Mouse (Mus musculus) cerebellum, postnatal 36 days (tissue): ENCODE measurements around the gene Zfyve28.

ENCODE experiments used
- DNase-seq, 2 experiments: peaks; one replicate each; pipeline ENCODE4 v3.0.0; 2021 to 2022; ENCODE audit warnings: mixed read lengths in 2 of 2

Gene Zfyve28

GRCm38 (mm10) chr5:34249132-34249531 lies 39.1 kb downstream of the Zfyve28 start:
- no peak for DNase-seq

GRCm38 (mm10) chr5:34246443-34246842 lies 41.8 kb downstream of the Zfyve28 start:
- DNase-seq: no peak

GRCm38 (mm10) chr5:34243062-34243461 lies 45.2 kb downstream of the Zfyve28 start:
- DNase-seq: no peak

- DNase-seq: no peak
These were observed 45.9 kb downstream of the Zfyve28 start for GRCm38 (mm10) chr5:34242224-34242963.

- DNase-seq: no peak
These were observed 49.8 kb downstream of the Zfyve28 start for GRCm38 (mm10) chr5:34238444-34238843.

GRCm38 (mm10) chr5:34235898-34236420 lies 52.3 kb downstream of the Zfyve28 start:
- no peak for DNase-seq

- no peak for DNase-seq
These were observed 53.2 kb downstream of the Zfyve28 start for GRCm38 (mm10) chr5:34235056-34235455.

- DNase-seq: no peak
These were observed 55.1 kb downstream of the Zfyve28 start for GRCm38 (mm10) chr5:34233221-34233515.

- DNase-seq: no peak
These were observed 55.6 kb downstream of the Zfyve28 start for GRCm38 (mm10) chr5:34232481-34233220.

GRCm38 (mm10) chr5:34231901-34232300 lies 56.3 kb downstream of the Zfyve28 start:
- DNase-seq: no peak

GRCm38 (mm10) chr5:34230599-34231485 lies 57.4 kb downstream of the Zfyve28 start:
- peak in 1 of 2 experiments; percentile 42 for DNase-seq

- no peak for DNase-seq
These were observed 58.7 kb downstream of the Zfyve28 start for GRCm38 (mm10) chr5:34229503-34229902.

GRCm38 (mm10) chr5:34225516-34225915 lies 62.7 kb downstream of the Zfyve28 start:
- peak; percentile 68 to 72 for DNase-seq

GRCm38 (mm10) chr5:34224515-34224914 lies 63.7 kb downstream of the Zfyve28 start:
- no peak for DNase-seq

- no peak for DNase-seq
These were observed 68.2 kb downstream of the Zfyve28 start for GRCm38 (mm10) chr5:34220001-34220400.

- DNase-seq: no peak
These were observed 69.6 kb downstream of the Zfyve28 start for GRCm38 (mm10) chr5:34218672-34219071.

- no peak for DNase-seq
These were observed 70.5 kb downstream of the Zfyve28 start for GRCm38 (mm10) chr5:34217756-34218155.

GRCm38 (mm10) chr5:34216025-34216424 lies 72.2 kb downstream of the Zfyve28 start:
- no peak for DNase-seq

- no peak for DNase-seq
These were observed 74.6 kb downstream of the Zfyve28 start for GRCm38 (mm10) chr5:34213659-34214058.

GRCm38 (mm10) chr5:34210279-34210678 lies 78.0 kb downstream of the Zfyve28 start:
- DNase-seq: peak; percentile 79 to 82

- no peak for DNase-seq
These were observed 80.7 kb downstream of the Zfyve28 start for GRCm38 (mm10) chr5:34207503-34207902.

GRCm38 (mm10) chr5:34205788-34206187 lies 82.5 kb downstream of the Zfyve28 start:
- peak; percentile 34 to 53 for DNase-seq

- peak; percentile 89 for DNase-seq
These were observed 83.3 kb downstream of the Zfyve28 start for GRCm38 (mm10) chr5:34204911-34205310.
